Mouse (Mus musculus): Measurements from ENCODE around the gene Rbm38. TPM values are rescaled to one million over a fixed set of nuclear protein-coding genes. Genes with fewer than 3 reads are reported as not detected.

Rbm38 gene
- polyA plus RNA-seq, 1 experiment from 2014 or later: 350 TPM

DNA sequence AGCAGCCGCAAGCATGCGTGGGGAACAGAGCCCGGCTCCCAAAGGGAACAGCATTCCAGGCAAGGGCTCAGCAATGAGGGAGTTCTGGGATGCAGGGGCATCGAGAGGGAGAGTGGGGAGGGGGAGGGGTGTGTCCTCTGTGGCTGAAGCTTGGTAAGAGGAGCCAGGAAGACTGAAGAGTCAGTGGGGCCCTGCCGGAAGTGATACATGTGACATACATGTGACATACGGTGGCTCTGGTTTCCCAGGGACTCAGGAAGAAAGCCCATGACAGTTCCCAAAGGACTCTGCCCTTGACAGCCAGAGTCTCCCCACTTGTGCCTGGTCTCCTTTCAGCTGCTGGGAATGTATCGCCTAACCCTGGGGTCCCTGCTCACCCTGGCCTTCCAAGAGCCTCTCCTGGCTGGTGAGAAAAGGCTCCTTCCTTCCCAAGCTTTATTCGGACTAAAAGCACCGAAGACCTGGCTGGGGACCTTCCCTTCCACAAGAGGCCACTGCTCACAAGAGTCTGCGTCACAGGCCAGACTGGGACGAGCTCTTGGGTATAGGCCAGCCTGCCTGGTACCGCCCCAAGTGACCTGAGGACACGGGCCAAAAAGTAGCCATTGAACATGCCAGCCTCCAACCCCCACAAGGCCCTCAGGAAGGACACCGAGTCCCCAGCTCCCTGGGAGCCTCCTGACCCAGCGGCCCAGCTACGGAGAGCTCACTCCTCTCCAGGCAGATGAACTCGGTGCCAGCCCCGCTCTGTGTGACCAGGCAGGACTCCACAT, 24.1 kb downstream of the Rbm38 start:
- no peak for ATAC-seq (ENCODE audit: low read depth)
- no peak overlapping the region for H3K4me2 ChIP-seq (ENCODE audit: low read depth, low read length)
- no peak overlapping the region for H3K4me3 ChIP-seq (ENCODE audit: low read depth, low read length)
- peaks cover 78% of the 10 kb centered on the region for H3K4me1 ChIP-seq (ENCODE audit: control insufficient read depth, low read depth, low read length)
- H3K9ac ChIP-seq (ENCODE audit: low read depth, low read length): no peak overlapping the region
- H3K27me3 ChIP-seq (ENCODE audit: control insufficient read depth, insufficient read depth, low read depth, low read length): no peaks in the 10 kb centered on the region
- 74% methylated on average over 18 of the region's 18 CpGs for WGBS (ENCODE audit: insufficient replicate concordance)
- H3K27ac ChIP-seq (ENCODE audit: low read length): no peak overlapping the region
- no peaks in the 10 kb centered on the region for H3K9me3 ChIP-seq (replicated peaks; ENCODE audit: control insufficient read depth, low read length)
- H3K36me3 ChIP-seq (ENCODE audit: control insufficient read depth, insufficient read depth): no peaks in the 10 kb centered on the region; the same call in 1 of the 2 replicates

DNA sequence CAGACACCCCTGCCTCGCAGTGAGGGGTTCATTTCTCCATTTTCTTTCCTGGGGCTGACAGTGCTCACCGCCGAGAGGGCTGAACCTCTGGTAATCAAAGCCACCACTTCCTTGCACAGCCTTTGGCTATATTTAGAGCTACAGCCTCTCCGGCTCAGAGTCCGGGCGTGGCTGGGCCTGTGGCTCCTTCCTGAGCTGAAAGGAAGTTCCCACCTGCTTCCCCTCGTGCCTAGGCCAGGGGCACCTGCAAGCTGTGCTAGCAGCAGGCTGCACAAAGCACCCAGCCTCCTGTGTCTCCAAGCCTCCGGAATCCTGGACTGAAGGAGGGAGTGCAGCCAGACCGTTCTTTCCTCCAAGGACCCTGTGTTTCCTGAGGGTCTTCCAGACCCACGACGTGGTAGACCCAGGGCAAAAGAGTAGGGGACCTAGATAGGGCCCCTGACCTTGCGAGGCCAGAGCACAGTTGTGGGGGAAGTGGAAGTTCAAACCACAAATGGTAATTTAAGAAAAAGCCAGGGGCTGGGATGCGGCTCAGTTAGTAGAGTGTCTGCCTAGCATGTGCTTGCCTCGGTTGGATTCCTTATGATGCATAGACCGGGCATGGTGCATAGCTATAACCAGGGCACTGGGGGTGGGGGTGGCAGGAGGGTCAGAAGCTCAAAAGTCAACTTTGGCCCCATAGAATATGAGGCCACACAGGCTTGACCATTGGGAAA, 26.4 kb downstream of the Rbm38 start:
- Histone ChIP-seq H3K4me2 (ENCODE audit: low read depth, low read length) (peak overlapping the region; percentile 40; the same call in 1 of the 2 replicates), H3K4me3 (ENCODE audit: low read depth, low read length) (no peak overlapping the region), H3K27ac (ENCODE audit: low read length) (peak overlapping the region; percentile 74), H3K9me3 (replicated peaks; ENCODE audit: control insufficient read depth, low read length) (no peaks in the 10 kb centered on the region), H3K36me3 (ENCODE audit: control insufficient read depth, insufficient read depth) (no peaks in the 10 kb centered on the region; the same call in 1 of the 2 replicates), H3K27me3 (ENCODE audit: control insufficient read depth, insufficient read depth, low read depth, low read length) (no peaks in the 10 kb centered on the region), H3K9ac (ENCODE audit: low read depth, low read length) (no peak overlapping the region; the same call in 1 of the 2 replicates), H3K4me1 (ENCODE audit: control insufficient read depth, low read depth, low read length) (peaks cover 69% of the 10 kb centered on the region)
- WGBS (ENCODE audit: insufficient replicate concordance): 13% methylated on average over 15 of the region's 15 CpGs
- ATAC-seq (ENCODE audit: low read depth): peak; percentile 11

DNA sequence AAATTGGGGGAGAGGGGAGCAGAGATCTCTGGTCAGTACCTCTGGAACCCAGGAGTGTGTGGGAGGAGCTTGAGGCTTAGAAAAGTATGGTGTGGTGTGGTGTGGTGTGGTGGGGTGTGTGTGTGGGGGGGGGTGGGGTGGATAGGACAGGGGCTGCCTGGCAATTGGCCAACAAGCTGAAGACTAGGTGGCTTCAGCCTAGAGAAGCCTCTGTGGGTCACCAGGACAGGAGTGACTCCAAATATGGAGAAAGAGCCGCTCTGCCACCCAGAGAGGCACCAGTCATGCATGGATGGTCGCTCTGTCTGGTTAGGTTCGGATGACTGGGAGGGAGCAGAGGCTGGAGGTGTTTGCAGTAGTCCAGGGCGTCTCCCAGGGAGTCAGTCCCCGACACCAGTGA, 27.2 kb downstream of the Rbm38 start:
- Histone ChIP-seq H3K4me3 (ENCODE audit: low read depth, low read length) (no peak overlapping the region), H3K36me3 (ENCODE audit: control insufficient read depth, insufficient read depth) (no peaks in the 10 kb centered on the region; the same call in 1 of the 2 replicates), H3K9me3 (replicated peaks; ENCODE audit: control insufficient read depth, low read length) (no peaks in the 10 kb centered on the region), H3K4me2 (ENCODE audit: low read depth, low read length) (peak overlapping the region; percentile 40; the same call in 1 of the 2 replicates), H3K4me1 (ENCODE audit: control insufficient read depth, low read depth, low read length) (peaks cover 62% of the 10 kb centered on the region), H3K27ac (ENCODE audit: low read length) (peak overlapping the region; percentile 74), H3K9ac (ENCODE audit: low read depth, low read length) (no peak overlapping the region), H3K27me3 (ENCODE audit: control insufficient read depth, insufficient read depth, low read depth, low read length) (no peaks in the 10 kb centered on the region)
- WGBS (ENCODE audit: insufficient replicate concordance): 49% methylated on average over 5 of the region's 5 CpGs
- no peak for ATAC-seq (ENCODE audit: low read depth)

DNA sequence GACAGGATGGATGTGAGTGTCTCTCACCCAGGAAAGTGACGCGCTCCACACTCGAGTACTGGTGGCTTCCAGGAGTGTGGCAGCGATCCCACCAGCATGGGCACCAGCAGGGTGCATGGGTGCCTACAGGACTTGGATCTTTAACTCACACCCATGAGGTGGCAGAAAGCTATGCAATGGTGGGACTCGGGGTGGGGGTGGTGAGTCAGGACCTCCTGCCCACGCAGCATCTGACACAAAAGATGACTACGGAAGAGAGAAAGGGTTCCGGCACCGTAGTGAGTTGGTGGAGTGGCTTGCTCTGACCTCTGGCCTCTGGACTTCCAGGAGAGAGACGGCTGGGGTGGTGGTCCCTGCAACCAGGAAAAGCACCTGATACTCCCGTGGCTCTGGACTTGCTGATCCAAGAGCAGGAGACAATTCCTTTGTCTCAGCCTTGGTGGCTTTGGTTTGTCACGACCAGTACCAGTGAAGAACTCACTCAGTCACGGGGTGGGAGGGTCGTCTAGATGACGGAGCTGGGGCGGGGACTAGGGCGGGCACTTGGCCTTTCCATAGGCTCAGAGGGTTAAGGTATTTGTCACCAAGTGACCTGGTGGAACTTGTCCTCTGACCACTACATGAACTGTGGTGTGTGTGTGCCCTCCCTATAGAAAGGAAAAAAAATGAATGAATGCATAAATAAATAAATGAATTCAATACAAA, 27.9 kb downstream of the Rbm38 start:
- Histone ChIP-seq H3K27ac (ENCODE audit: low read length) (peak overlapping the region; percentile 74), H3K4me2 (ENCODE audit: low read depth, low read length) (peak overlapping the region; percentile 40), H3K4me3 (ENCODE audit: low read depth, low read length) (peak overlapping the region; percentile 34; the same call in 1 of the 2 replicates), H3K9me3 (replicated peaks; ENCODE audit: control insufficient read depth, low read length) (no peaks in the 10 kb centered on the region), H3K4me1 (ENCODE audit: control insufficient read depth, low read depth, low read length) (peaks cover 55% of the 10 kb centered on the region), H3K27me3 (ENCODE audit: control insufficient read depth, insufficient read depth, low read depth, low read length) (no peaks in the 10 kb centered on the region), H3K36me3 (ENCODE audit: control insufficient read depth, insufficient read depth) (no peaks in the 10 kb centered on the region; the same call in 1 of the 2 replicates), H3K9ac (ENCODE audit: low read depth, low read length) (peak overlapping the region; percentile 30)
- WGBS (ENCODE audit: insufficient replicate concordance): 51% methylated on average over 17 of the region's 17 CpGs
- peak; percentile 55 for ATAC-seq (ENCODE audit: low read depth)

DNA sequence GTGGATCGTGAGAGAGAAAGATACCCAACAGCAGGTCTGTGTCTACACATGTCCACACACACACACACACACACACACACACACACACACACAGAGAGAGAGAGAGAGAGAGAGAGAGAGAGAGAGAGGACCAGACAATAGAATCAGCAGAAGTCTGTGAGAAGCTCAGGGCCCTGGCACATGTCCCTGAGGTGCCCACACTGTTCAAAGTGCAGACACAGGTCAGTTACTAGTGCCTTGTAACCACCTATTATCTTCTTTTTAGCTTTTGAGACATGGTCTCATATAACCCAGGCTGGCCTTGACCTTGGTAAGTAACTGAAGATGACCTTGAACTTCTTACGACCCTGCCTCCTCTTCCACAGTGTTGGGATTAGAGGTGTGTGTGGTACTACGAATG, 28.9 kb downstream of the Rbm38 start:
- Histone ChIP-seq H3K27ac (ENCODE audit: low read length) (no peak overlapping the region), H3K4me2 (ENCODE audit: low read depth, low read length) (no peak overlapping the region), H3K9ac (ENCODE audit: low read depth, low read length) (no peak overlapping the region), H3K4me3 (ENCODE audit: low read depth, low read length) (no peak overlapping the region), H3K9me3 (replicated peaks; ENCODE audit: control insufficient read depth, low read length) (no peaks in the 10 kb centered on the region), H3K36me3 (ENCODE audit: control insufficient read depth, insufficient read depth) (no peaks in the 10 kb centered on the region; the same call in 1 of the 2 replicates), H3K27me3 (ENCODE audit: control insufficient read depth, insufficient read depth, low read depth, low read length) (no peaks in the 10 kb centered on the region), H3K4me1 (ENCODE audit: control insufficient read depth, low read depth, low read length) (peaks cover 47% of the 10 kb centered on the region)
- WGBS (ENCODE audit: insufficient replicate concordance): 70% methylated on average over 3 of the region's 3 CpGs
- ATAC-seq (ENCODE audit: low read depth): no peak

DNA sequence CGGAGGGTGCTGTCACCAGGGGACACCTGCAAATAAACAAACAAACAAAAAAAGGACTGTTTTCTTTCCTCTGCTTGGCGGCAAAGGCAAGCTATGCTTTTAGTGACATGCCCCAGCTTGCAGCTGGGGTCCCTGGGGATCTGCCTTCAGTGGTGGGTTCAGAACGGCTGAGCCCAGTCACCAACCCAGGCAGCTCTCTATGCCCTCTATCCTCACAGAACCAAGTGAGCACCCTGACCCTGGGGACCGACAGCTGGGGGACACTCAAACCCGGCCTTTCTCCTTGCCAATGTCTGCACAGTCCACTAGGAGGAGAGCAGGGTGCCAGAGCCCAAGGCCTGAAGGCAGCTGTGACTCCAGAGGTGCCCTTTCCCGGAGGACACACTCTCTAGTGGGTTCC, 29.5 kb downstream of the Rbm38 start:
- no peaks in the 10 kb centered on the region for H3K9me3 ChIP-seq (replicated peaks; ENCODE audit: control insufficient read depth, low read length)
- no peak overlapping the region for H3K9ac ChIP-seq (ENCODE audit: low read depth, low read length)
- H3K36me3 ChIP-seq (ENCODE audit: control insufficient read depth, insufficient read depth): no peaks in the 10 kb centered on the region; the same call in 1 of the 2 replicates
- WGBS (ENCODE audit: insufficient replicate concordance): 53% methylated on average over 6 of the region's 6 CpGs
- no peak overlapping the region for H3K4me3 ChIP-seq (ENCODE audit: low read depth, low read length)
- no peaks in the 10 kb centered on the region for H3K27me3 ChIP-seq (ENCODE audit: control insufficient read depth, insufficient read depth, low read depth, low read length)
- peaks cover 42% of the 10 kb centered on the region for H3K4me1 ChIP-seq (ENCODE audit: control insufficient read depth, low read depth, low read length)
- no peak for ATAC-seq (ENCODE audit: low read depth)
- H3K27ac ChIP-seq (ENCODE audit: low read length): peak overlapping the region; percentile 27
- H3K4me2 ChIP-seq (ENCODE audit: low read depth, low read length): no peak overlapping the region

DNA sequence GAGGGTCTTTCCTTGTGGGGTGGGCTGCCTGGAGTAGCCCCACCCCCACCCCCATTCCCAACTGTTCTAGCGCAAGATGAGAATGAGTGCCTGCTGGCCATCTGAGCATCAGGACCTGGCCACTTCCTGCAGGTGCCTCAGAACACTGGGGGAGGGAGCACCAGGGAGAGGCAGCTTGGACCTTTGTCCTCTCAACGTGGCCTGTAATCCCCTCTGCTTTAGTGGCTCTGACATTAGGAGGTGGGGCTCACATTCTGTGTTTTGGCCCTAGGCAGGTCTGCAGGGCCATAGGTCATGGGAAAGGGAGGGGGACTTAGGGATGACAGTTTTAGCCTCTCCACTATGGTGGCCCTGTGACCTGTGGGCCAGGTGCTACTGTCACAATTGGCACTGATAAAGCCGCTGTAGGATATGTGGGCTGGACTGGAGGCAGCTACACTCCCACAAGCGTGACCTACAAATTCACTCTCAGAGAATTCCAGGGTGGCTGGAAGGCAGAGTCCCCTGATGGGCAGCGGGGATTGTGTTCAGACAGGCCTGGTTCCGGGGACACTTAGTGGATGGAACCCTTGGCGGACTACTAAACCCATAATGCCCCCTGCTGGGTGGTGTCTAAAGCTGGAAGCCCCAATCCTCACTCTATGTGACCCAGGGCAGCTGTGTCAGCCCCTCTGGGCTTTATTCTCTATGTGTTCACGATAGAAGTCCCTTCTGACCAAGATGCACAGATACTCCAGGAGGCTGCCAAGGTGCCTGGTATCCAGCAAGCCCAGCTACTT, 30.5 kb downstream of the Rbm38 start:
- peak; percentile 47 for ATAC-seq (ENCODE audit: low read depth)
- peaks cover 38% of the 10 kb centered on the region for H3K4me1 ChIP-seq (ENCODE audit: control insufficient read depth, low read depth, low read length)
- H3K4me2 ChIP-seq (ENCODE audit: low read depth, low read length): no peak overlapping the region
- H3K27me3 ChIP-seq (ENCODE audit: control insufficient read depth, insufficient read depth, low read depth, low read length): no peaks in the 10 kb centered on the region
- no peak overlapping the region for H3K4me3 ChIP-seq (ENCODE audit: low read depth, low read length)
- H3K36me3 ChIP-seq (ENCODE audit: control insufficient read depth, insufficient read depth): no peaks in the 10 kb centered on the region
- peak overlapping the region; percentile 57 for H3K27ac ChIP-seq (ENCODE audit: low read length)
- 48% methylated on average over 8 of the region's 8 CpGs for WGBS (ENCODE audit: insufficient replicate concordance)
- H3K9ac ChIP-seq (ENCODE audit: low read depth, low read length): peak overlapping the region; percentile 17; the same call in 1 of the 2 replicates
- no peaks in the 10 kb centered on the region for H3K9me3 ChIP-seq (replicated peaks; ENCODE audit: control insufficient read depth, low read length)

DNA sequence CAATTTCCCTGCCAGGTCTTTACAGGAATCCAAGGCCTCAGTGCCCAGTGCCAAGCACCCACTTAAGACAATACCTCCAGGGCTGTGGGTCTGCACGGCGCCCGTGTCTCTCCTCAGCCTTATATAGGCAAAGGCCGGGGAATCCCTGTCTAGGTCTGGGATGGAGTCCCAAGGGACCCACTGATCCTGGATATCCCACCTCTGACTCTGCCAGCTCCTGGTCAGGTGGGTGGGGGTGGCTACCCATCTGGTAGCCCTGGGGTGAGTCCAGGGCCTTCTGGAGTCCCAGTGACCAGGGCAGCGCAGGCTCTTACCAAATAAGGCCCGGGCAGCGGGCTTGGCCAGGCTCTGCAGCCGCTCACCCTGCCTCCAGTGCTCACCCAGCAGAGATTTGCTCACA, 32.6 kb downstream of the Rbm38 start:
- Histone ChIP-seq H3K27ac (ENCODE audit: low read length) (no peak overlapping the region), H3K27me3 (ENCODE audit: control insufficient read depth, insufficient read depth, low read depth, low read length) (no peaks in the 10 kb centered on the region), H3K4me1 (ENCODE audit: control insufficient read depth, low read depth, low read length) (peaks cover 39% of the 10 kb centered on the region), H3K9me3 (replicated peaks; ENCODE audit: control insufficient read depth, low read length) (no peaks in the 10 kb centered on the region), H3K4me3 (ENCODE audit: low read depth, low read length) (no peak overlapping the region), H3K36me3 (ENCODE audit: control insufficient read depth, insufficient read depth) (no peaks in the 10 kb centered on the region), H3K4me2 (ENCODE audit: low read depth, low read length) (no peak overlapping the region), H3K9ac (ENCODE audit: low read depth, low read length) (no peak overlapping the region)
- no peak for ATAC-seq (ENCODE audit: low read depth)
- 82% methylated on average over 8 of the region's 8 CpGs for WGBS (ENCODE audit: insufficient replicate concordance)

Data from liver, embryonic 16.5 days (tissue).